Mouse (Mus musculus) ES-Bruce4 (cell line): ENCODE results near the gene Cux1. TPM values are rescaled to one million over a fixed set of nuclear protein-coding genes. Genes with fewer than 3 reads are reported as not detected.

Source experiments
- H3K27ac ChIP-seq: 2 replicates; pipeline ENCODE4 v1.5.1; 2012; ENCODE audit warnings: low read length, inconsistent platforms; ENCODE audit not compliant: insufficient read depth
- H3K27me3 ChIP-seq: 2 replicates; pipeline ENCODE4 v1.6.1; 2012; ENCODE audit warnings: mild to moderate bottlenecking, low read length, inconsistent platforms; ENCODE audit not compliant: control insufficient read depth, poor library complexity, insufficient read depth, severe bottlenecking
- H3K36me3 ChIP-seq: 2 replicates; pipeline ENCODE4 v1.6.1; 2012; ENCODE audit warnings: inconsistent platforms, mild to moderate bottlenecking, low read length, moderate library complexity; ENCODE audit not compliant: control insufficient read depth, poor library complexity, insufficient read depth, severe bottlenecking
- H3K4me1 ChIP-seq: one replicate; pipeline ENCODE4 v1.8.1; 2011; ENCODE audit warnings: low read length; ENCODE audit not compliant: control insufficient read depth, insufficient read depth
- H3K4me3 ChIP-seq: 2 replicates; pipeline ENCODE4 v1.5.1; 2011; ENCODE audit warnings: low read depth, mild to moderate bottlenecking, low read length
- H3K9ac ChIP-seq: 2 replicates; pipeline ENCODE4 v1.6.1; 2012; ENCODE audit warnings: low read depth, mild to moderate bottlenecking, inconsistent platforms; ENCODE audit not compliant: poor library complexity, severe bottlenecking
- H3K9me3 ChIP-seq: replicated peaks from 2 replicates; pipeline ENCODE4 v1.6.1; 2012; ENCODE audit warnings: mild to moderate bottlenecking, low read length, inconsistent platforms; ENCODE audit not compliant: control insufficient read depth, poor library complexity, insufficient read depth, severe bottlenecking
- CTCF ChIP-seq: IDR thresholded peaks from one replicate; pipeline ENCODE4 v1.8.1; 2011; ENCODE audit warnings: low read depth, low read length
- EP300 ChIP-seq: IDR thresholded peaks from 2 replicates; pipeline ENCODE4 v1.6.1; 2011; ENCODE audit warnings: low read depth, low read length; ENCODE audit not compliant: insufficient read depth
- POLR2A ChIP-seq: IDR thresholded peaks from one replicate; pipeline ENCODE4 v1.8.1; 2011; ENCODE audit warnings: low read length; ENCODE audit not compliant: insufficient read depth
- polyA plus RNA-seq: library from polyadenylated mRNA; stranded (reverse); fragments of >200 nt; gene quantifications from 2 replicates; pipeline ENCODE4 v1.2.4, GENCODE M21; 2011; ENCODE audit warnings: low read depth; ENCODE audit not compliant: missing spikeins, insufficient read depth, insufficient read length

Gene Cux1
- polyA plus RNA-seq, 1 experiment, result 37.0 TPM

DNA sequence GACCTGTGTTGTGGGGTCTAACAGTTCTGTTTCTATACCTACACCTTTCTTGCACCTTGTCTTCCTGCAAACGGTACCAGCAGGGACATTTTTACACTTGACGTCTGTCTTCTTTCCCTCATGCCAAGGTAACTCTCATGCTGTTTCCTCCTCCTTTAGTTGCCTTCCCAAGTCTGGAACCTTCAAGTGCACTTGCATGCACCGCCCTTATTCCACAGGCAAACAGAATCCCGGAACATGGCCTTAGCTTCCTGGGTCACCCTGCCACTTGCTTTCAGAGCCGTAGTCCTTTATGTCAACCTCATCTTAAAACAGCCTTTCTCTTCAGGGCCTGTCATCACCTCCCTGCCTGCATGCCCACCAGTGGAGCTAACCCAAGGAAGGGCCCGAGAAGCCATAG is 15.7 kb downstream of the Cux1 start:
- Histone ChIP-seq H3K9me3 (no peaks in the 10 kb centered on the region), H3K27me3 (no peaks in the 10 kb centered on the region), H3K27ac (no peak overlapping the region), H3K4me3 (no peak overlapping the region), H3K9ac (no peak overlapping the region), H3K36me3 (no peaks in the 10 kb centered on the region), H3K4me1 (peaks cover 8% of the 10 kb centered on the region)
- TF ChIP-seq POLR2A, result no peak
- no peak for TF ChIP-seq EP300
- TF ChIP-seq CTCF, result no peak

DNA sequence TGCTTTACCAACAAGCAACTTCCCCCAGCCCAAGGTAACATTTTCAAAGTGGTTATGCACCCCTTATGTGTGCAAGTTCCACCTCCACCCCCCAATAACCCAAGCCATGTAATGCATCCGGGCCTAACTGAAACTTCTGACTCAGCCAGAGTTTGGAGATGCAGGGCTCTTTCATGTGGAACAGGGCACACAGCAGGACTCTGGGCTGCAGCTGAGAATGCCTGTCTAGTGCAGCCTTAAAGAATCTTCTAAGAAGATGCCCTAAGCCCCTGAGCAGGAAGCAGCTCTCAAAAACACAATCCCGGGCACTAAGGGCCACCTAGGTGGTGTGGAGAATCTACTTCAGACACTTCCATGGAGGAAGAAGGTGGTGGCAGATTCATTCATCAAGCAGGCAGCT is 16.6 kb downstream of the Cux1 start:
- TF ChIP-seq CTCF (no peak), POLR2A (no peak), EP300 (no peak)
- no peaks in the 10 kb centered on the region for H3K27me3 ChIP-seq
- no peak overlapping the region for H3K27ac ChIP-seq
- H3K36me3 ChIP-seq, result no peaks in the 10 kb centered on the region
- no peak overlapping the region for H3K9ac ChIP-seq
- H3K4me1 ChIP-seq, result peaks cover 8% of the 10 kb centered on the region
- H3K4me3 ChIP-seq, result no peak overlapping the region
- H3K9me3 ChIP-seq, result no peaks in the 10 kb centered on the region

DNA sequence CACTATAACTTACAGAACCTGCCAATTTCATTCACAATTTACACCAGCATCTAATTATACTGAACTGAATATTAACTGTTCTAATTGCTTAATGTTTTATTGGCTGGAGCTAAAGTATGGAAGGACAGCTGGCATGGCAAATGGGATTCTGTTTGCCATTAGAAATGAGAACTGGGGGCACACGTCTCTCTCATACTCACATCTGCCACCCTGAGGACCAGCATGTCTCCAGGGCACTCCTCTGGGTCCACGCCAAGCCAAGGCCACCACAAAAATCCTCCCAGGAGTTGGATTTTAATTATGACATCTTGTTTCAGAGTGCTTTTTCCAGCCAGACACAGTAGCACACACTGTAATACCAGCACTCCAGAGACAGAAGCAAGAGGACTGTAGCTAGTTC is 18.5 kb downstream of the Cux1 start:
- TF ChIP-seq POLR2A, result no peak
- TF ChIP-seq EP300, result no peak
- TF ChIP-seq CTCF, result no peak
- Histone ChIP-seq H3K36me3 (no peaks in the 10 kb centered on the region), H3K9me3 (no peaks in the 10 kb centered on the region), H3K9ac (no peak overlapping the region), H3K4me3 (no peak overlapping the region), H3K27me3 (no peaks in the 10 kb centered on the region), H3K27ac (no peak overlapping the region), H3K4me1 (peaks cover 8% of the 10 kb centered on the region)

DNA sequence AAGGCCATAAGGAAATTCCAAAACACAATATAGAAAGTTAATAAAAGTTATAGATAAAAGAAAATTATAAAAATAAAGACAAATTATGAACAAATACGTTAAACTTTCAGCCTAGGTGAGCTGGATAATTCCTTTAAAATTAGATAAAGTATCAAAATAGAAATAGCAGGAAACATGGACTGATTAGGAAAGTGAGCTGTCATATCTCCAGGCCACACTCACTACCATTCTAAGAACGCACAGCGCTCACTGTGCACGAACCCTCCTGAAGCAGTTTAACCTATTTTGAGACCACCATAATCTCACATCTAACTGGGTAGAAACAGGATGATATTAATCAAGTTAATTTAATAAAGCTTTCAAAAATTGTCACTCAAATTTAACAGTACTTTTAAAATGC is 22.2 kb downstream of the Cux1 start:
- no peak overlapping the region for H3K9ac ChIP-seq
- H3K4me1 ChIP-seq, result peaks cover 5% of the 10 kb centered on the region
- H3K36me3 ChIP-seq, result no peaks in the 10 kb centered on the region
- TF ChIP-seq CTCF, result no peak
- no peak for TF ChIP-seq POLR2A
- TF ChIP-seq EP300, result no peak
- H3K9me3 ChIP-seq, result no peaks in the 10 kb centered on the region
- H3K27me3 ChIP-seq, result no peaks in the 10 kb centered on the region
- no peak overlapping the region for H3K4me3 ChIP-seq
- no peak overlapping the region for H3K27ac ChIP-seq

DNA sequence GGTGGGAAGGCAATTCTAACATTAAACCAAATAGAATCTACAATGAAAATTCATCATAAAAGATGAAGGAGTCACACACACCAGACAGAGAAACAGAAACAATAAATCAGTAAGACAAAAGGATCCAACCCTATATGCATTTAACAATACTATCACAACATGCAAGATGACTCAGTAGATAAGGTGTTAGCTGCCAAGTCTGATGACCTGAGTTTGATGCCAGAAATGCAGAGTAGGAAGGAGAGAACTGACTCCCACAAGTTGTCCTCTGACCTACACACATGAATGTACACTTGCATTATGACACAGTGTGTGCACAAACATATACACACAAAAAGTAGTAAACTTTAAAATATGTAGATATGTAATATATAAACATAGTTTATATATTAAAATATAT is 24.1 kb downstream of the Cux1 start:
- Histone ChIP-seq H3K27me3 (no peaks in the 10 kb centered on the region), H3K4me3 (no peak overlapping the region), H3K9me3 (no peaks in the 10 kb centered on the region), H3K4me1 (peaks cover 2% of the 10 kb centered on the region), H3K36me3 (no peaks in the 10 kb centered on the region), H3K9ac (no peak overlapping the region), H3K27ac (no peak overlapping the region)
- no peak for TF ChIP-seq EP300
- no peak for TF ChIP-seq CTCF
- no peak for TF ChIP-seq POLR2A

DNA sequence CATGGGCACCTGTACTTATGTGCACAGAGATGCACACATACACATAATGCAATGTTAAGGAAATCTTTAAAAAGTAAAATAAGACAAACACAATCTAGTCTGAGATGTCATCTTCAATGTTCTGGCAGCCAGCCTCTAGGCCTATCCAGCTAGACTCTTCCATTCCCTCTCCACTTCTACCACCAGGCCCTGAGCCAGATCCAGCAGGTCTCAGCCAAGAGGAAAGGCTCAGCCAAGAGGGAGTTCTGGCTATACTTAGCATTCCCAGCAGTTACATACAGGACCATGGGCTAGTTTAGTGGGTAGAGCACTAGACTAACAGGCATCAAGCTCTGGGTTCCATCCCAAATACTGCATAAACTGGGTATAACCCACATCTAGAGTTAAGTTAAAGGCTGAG is 26.3 kb downstream of the Cux1 start:
- Histone ChIP-seq H3K9me3 (no peaks in the 10 kb centered on the region), H3K9ac (no peak overlapping the region), H3K36me3 (no peaks in the 10 kb centered on the region), H3K4me1 (peaks cover 2% of the 10 kb centered on the region), H3K4me3 (no peak overlapping the region), H3K27ac (no peak overlapping the region), H3K27me3 (no peaks in the 10 kb centered on the region)
- TF ChIP-seq EP300 (no peak), POLR2A (no peak)
